In the genomic region with DNA sequence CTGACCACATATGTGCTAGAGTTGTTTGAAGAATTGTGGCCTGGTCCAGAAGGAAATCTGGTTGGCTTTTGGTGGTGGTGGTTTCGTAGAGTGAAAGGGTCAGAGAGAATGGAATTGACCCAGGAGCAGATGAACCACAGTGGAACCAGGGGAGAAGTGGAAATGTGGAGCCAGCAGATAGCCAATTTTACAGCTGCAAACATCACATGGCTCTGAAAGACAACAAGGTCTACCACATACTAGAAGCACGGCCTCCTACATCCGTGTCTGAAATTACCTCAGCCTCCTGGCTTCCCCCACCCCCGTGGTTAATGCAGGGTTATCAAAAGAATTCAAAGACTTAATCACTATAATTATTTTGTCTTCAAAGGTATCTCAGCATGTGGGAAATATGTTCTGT, we compare ENCODE assay signal across 24 mouse cellular contexts. TPM values are rescaled to one million over a fixed set of nuclear protein-coding genes. Genes with fewer than 3 reads are reported as not detected.
DNase-seq lines count a peak whose midpoint lies in the region; ATAC-seq and TF ChIP-seq lines count a peak whose summit lies in the region.
"Had no signal": no experiment of that assay in that cellular context is flagged by ENCODE, and none has a peak within 500 bp of the region (broad histone marks: within the 10 kb centered on the region; RNA-seq: fewer than 3 reads in every experiment).

No protein-coding gene starts in this region.

- no peak for DNase-seq in heart, postnatal 10 days
- DNase-seq in MEL (ENCODE audit: low read depth, low spot score), result no peak
- DNase-seq in kidney, adult 18-20 months, result no peak
- DNase-seq in frontal cortex, adult 2 months (ENCODE audit: extremely low spot score in 1 of 2, low spot score in 1 of 2), result no peak
- no peak for DNase-seq in left cerebral cortex, postnatal 10 days (ENCODE audit: extremely low spot score in 1 of 2, low spot score in 2 of 2)
- DNase-seq: cerebellum, adult 11 months; cerebellum, postnatal 14 days; gastrocnemius, adult 2 months; heart, postnatal 14 days; lung, embryonic 14.5 days had no signal

- H3K27me3 ChIP-seq in heart, embryonic 12.5 days (replicated peaks), result no peaks in the 10 kb centered on the region
- no peaks in the 10 kb centered on the region for H3K27me3 ChIP-seq in MEL (ENCODE audit: control insufficient read depth in 1 of 2, insufficient read depth in 2 of 2, low read length in 2 of 2)
- peaks cover 7% of the 10 kb centered on the region for H3K27me3 ChIP-seq in erythroblast, embryonic 14.5 days (ENCODE audit: control insufficient read depth)
- peaks cover 10% of the 10 kb centered on the region; the same call in 1 of the 2 replicates for H3K27me3 ChIP-seq in liver, embryonic 15.5 days
- H3K27me3 ChIP-seq: midbrain, embryonic 13.5 days; neural tube, embryonic 15.5 days had no signal

- no peak overlapping the region for H3K9ac ChIP-seq in heart, embryonic 12.5 days
- peak overlapping the region; percentile 54 for H3K9ac ChIP-seq in MEL (ENCODE audit: control insufficient read depth, low read depth, low read length, poor library complexity, severe bottlenecking)
- H3K9ac ChIP-seq in liver, embryonic 15.5 days, result peak overlapping the region; percentile 55
- H3K9ac ChIP-seq: lung, embryonic 14.5 days; midbrain, embryonic 13.5 days; neural tube, embryonic 15.5 days had no signal

- no peak overlapping the region for H3K4me3 ChIP-seq in heart, embryonic 12.5 days
- peak overlapping the region; percentile 60 to 86 for H3K4me3 ChIP-seq in MEL (ENCODE audit: control insufficient read depth in 1 of 2, insufficient read depth in 1 of 2, low read depth in 2 of 2, low read length in 2 of 2)
- peak overlapping the region; percentile 65 for H3K4me3 ChIP-seq in erythroblast, embryonic 14.5 days (replicated peaks)
- peak overlapping the region; percentile 53 for H3K4me3 ChIP-seq in liver, embryonic 15.5 days (replicated peaks)
- H3K4me3 ChIP-seq: gastrocnemius, adult 2 months; layer of hippocampus, adult 2 months; midbrain, embryonic 13.5 days; myocyte; neural tube, embryonic 15.5 days had no signal

- peak; percentile 40 to 43 for TF ChIP-seq EP300 in MEL (IDR thresholded peaks at IDR 0.05; ENCODE audit: low read depth in 1 of 2, low read length in 2 of 2)

- no peaks in the 10 kb centered on the region for H3K9me3 ChIP-seq in heart, embryonic 12.5 days (replicated peaks)
- H3K9me3 ChIP-seq in MEL (replicated peaks; ENCODE audit: insufficient read depth, low read length), result no peaks in the 10 kb centered on the region
- no peaks in the 10 kb centered on the region for H3K9me3 ChIP-seq in erythroblast, embryonic 14.5 days (ENCODE audit: control insufficient read depth, low read length)
- H3K9me3 ChIP-seq in liver, embryonic 15.5 days (replicated peaks), result no peaks in the 10 kb centered on the region
- H3K9me3 ChIP-seq: midbrain, embryonic 13.5 days; neural tube, embryonic 15.5 days had no signal

- 83% methylated on average over 4 of the region's 4 CpGs for WGBS in heart, embryonic 12.5 days
- WGBS in liver, embryonic 15.5 days (ENCODE audit: insufficient replicate concordance), result 35% methylated on average over 4 of the region's 4 CpGs

- no peak overlapping the region for H3K4me2 ChIP-seq in heart, embryonic 12.5 days
- H3K4me2 ChIP-seq in liver, embryonic 15.5 days, result peak overlapping the region; percentile 72
- H3K4me2 ChIP-seq: lung, embryonic 14.5 days; midbrain, embryonic 13.5 days; neural tube, embryonic 15.5 days had no signal

- TF ChIP-seq CTCF in MEL (IDR thresholded peaks at IDR 0.05 in 2 of 3, conservative IDR thresholded peaks at IDR 0.05 in 1 of 3; ENCODE audit: control insufficient read depth in 1 of 3, insufficient read depth in 1 of 3, low read depth in 2 of 3, low read length in 3 of 3, poor library complexity in 1 of 3, severe bottlenecking in 1 of 3), result no peak

- H3K27ac ChIP-seq in heart, embryonic 12.5 days (ENCODE audit: poor library complexity, severe bottlenecking), result peak overlapping the region; percentile 51; the same call in 1 of the 2 replicates
- H3K27ac ChIP-seq in MEL (ENCODE audit: control insufficient read depth, low read depth, low read length), result peak overlapping the region; percentile 83
- H3K27ac ChIP-seq in liver, embryonic 15.5 days (replicated peaks), result peak overlapping the region; percentile 96
- H3K27ac ChIP-seq: gastrocnemius, adult 2 months; layer of hippocampus, adult 2 months; macrophage; midbrain, embryonic 13.5 days; neural tube, embryonic 15.5 days had no signal

- ATAC-seq in heart, embryonic 12.5 days (ENCODE audit: insufficient number of reproducible peaks, low FRiP score), result no peak
- ATAC-seq in liver, embryonic 15.5 days (ENCODE audit: insufficient read depth), result no peak
- ATAC-seq: forebrain, embryonic 16.5 days; midbrain, embryonic 13.5 days had no signal

- no peak for TF ChIP-seq RAD21 in MEL (IDR thresholded peaks at IDR 0.05; ENCODE audit: low read depth, low read length)

- H3K36me3 ChIP-seq in heart, embryonic 12.5 days, result no peaks in the 10 kb centered on the region
- H3K36me3 ChIP-seq in MEL (ENCODE audit: control insufficient read depth in 1 of 2, insufficient read depth in 2 of 2, low read length in 2 of 2), result peaks cover 0 to 12% of the 10 kb centered on the region in 2 experiments; a peak in 2 of 4 replicates
- H3K36me3 ChIP-seq in erythroblast, embryonic 14.5 days (ENCODE audit: control insufficient read depth), result peaks cover 2% of the 10 kb centered on the region; the same call in 1 of the 2 replicates
- no peaks in the 10 kb centered on the region for H3K36me3 ChIP-seq in liver, embryonic 15.5 days (replicated peaks)
- H3K36me3 ChIP-seq: midbrain, embryonic 13.5 days; neural tube, embryonic 15.5 days had no signal

- H3K79me2 ChIP-seq in MEL (ENCODE audit: control insufficient read depth, insufficient read depth, low read length, poor library complexity), result no peaks in the 10 kb centered on the region

- no peak for TF ChIP-seq POLR2A in MEL (IDR thresholded peaks at IDR 0.05; ENCODE audit: control insufficient read depth in 1 of 2, insufficient read depth in 1 of 2, low read depth in 1 of 2, low read length in 2 of 2, poor library complexity in 1 of 2)

- H3K4me1 ChIP-seq in heart, embryonic 12.5 days (replicated peaks), result peaks cover 16% of the 10 kb centered on the region
- H3K4me1 ChIP-seq in MEL (ENCODE audit: control insufficient read depth in 1 of 2, insufficient read depth in 2 of 2, low read length in 2 of 2), result peaks cover 7 to 18% of the 10 kb centered on the region in 2 experiments
- H3K4me1 ChIP-seq in erythroblast, embryonic 14.5 days (ENCODE audit: control insufficient read depth), result peaks cover 70% of the 10 kb centered on the region
- H3K4me1 ChIP-seq in liver, embryonic 15.5 days (replicated peaks), result peaks cover 41% of the 10 kb centered on the region
- H3K4me1 ChIP-seq: midbrain, embryonic 13.5 days; neural tube, embryonic 15.5 days had no signal

- intact Hi-C loops in heart, postnatal 10 days (cut with DNase I), result no loop called here
- intact Hi-C loops in left cerebral cortex, postnatal 10 days (cut with DNase I), result loop anchor here (10.0 kb wide), 1 partner anchor 610 kb away; no protein-coding TSS in a partner anchor

TF ChIP-seq in MEL, 35 proteins besides CTCF, POLR2A, EP300 and RAD21:
- TF ChIP-seq HCFC1 (IDR thresholded peaks at IDR 0.05; ENCODE audit: low read depth, low read length), result no peak
- TF ChIP-seq ELF1 (IDR thresholded peaks at IDR 0.05; ENCODE audit: low read depth, low read length), result no peak
- no peak for TF ChIP-seq GATA1 (IDR thresholded peaks at IDR 0.05; ENCODE audit: low read depth, low read length)
- TF ChIP-seq ETS1 (IDR thresholded peaks at IDR 0.05; ENCODE audit: low read depth, low read length), result no peak
- TF ChIP-seq ZC3H11A (IDR thresholded peaks at IDR 0.05; ENCODE audit: low read depth, low read length), result no peak
- peak; percentile 50; the same call in 1 of the 2 replicates for TF ChIP-seq MAX (IDR thresholded peaks at IDR 0.05; ENCODE audit: low read length)
- TF ChIP-seq MYB (IDR thresholded peaks at IDR 0.05; ENCODE audit: low read depth, low read length), result no peak
- TF ChIP-seq MEF2A (IDR thresholded peaks at IDR 0.05; ENCODE audit: extremely low read depth, insufficient replicate concordance, low read depth, low read length, poor library complexity, severe bottlenecking), result no peak
- 0 out of 2 replicates have a peak, but pooled peaks have one; percentile 23 for TF ChIP-seq USF1 (IDR thresholded peaks at IDR 0.05; ENCODE audit: low read depth, low read length)
- TF ChIP-seq MXI1 (IDR thresholded peaks at IDR 0.05; ENCODE audit: low read depth, low read length), result peak; percentile 26; the same call in 1 of the 2 replicates
- TF ChIP-seq TAL1 (IDR thresholded peaks at IDR 0.05; ENCODE audit: low read length), result peak; percentile 55; the same call in 1 of the 2 replicates
- TF ChIP-seq ZKSCAN1 (IDR thresholded peaks at IDR 0.05; ENCODE audit: low read depth, low read length), result no peak
- peak; percentile 53; the same call in 1 of the 2 replicates for TF ChIP-seq TCF12 (IDR thresholded peaks at IDR 0.05; ENCODE audit: low read depth, low read length)

RNA-seq across cellular contexts. Expression of a gene that starts 18.8 kb away (rescaled TPM):
- not detected in 2 replicates for polyA plus RNA-seq in heart, embryonic 12.5 days (2016; fragmentation: Nextera tagmentation; extraction: Ambion mirVana)
- total RNA-seq in heart, postnatal 10 days (2021), result not detected
- not detected in 2 replicates for total RNA-seq in MEL (2012; rRNA removed)
- polyA plus RNA-seq in MEL (2012; ENCODE audit: insufficient read depth in 1 of 2, insufficient read length in 2 of 2, low read depth in 1 of 2, low replicate concordance in 2 of 2, missing spikeins in 1 of 2), result not detected
- not detected in 2 replicates for polyA plus RNA-seq in erythroblast, embryonic 14.5 days (2012)
- polyA plus RNA-seq in liver, embryonic 15.5 days (2015; fragmentation: Nextera tagmentation; extraction: Ambion mirVana), result 0.03 and 0.07 TPM in 2 replicates
- 0.04 TPM in 1 of 2 replicates, not detected in the other for polyA plus RNA-seq in frontal cortex, adult 2 months (2012; rRNA removed)
- not detected for total RNA-seq in left cerebral cortex, postnatal 10 days (2021)
- total RNA-seq: gastrocnemius, adult 2 months; granulocyte monocyte progenitor cell, adult 5-6 weeks; heart, postnatal 14 days; layer of hippocampus, adult 2 months had no signal
- polyA plus RNA-seq: C2C12; forebrain, embryonic 16.5 days; kidney, embryonic 16.5 days; limb, embryonic 11.5 days; lung, embryonic 14.5 days; macrophage; midbrain, embryonic 13.5 days; myocyte; neural tube, embryonic 15.5 days; stomach, embryonic 16.5 days had no signal

RNA-seq across cellular contexts. Expression of a gene that starts 27.8 kb away (rescaled TPM):
- polyA plus RNA-seq in heart, embryonic 12.5 days (2016; fragmentation: Nextera tagmentation; extraction: Ambion mirVana), result 76.7 and 78.7 TPM in 2 replicates
- 10 to 100 TPM; 45.6 to 49.9 TPM for total RNA-seq in heart, postnatal 10 days (2021)
- total RNA-seq in MEL (2012; rRNA removed), result 32.8 and 35.6 TPM in 2 replicates
- 100 to 1,000 TPM in 1 of 2 experiments, 10 to 100 TPM in 1; 75.4 to 171 TPM for polyA plus RNA-seq in MEL (2012; ENCODE audit: insufficient read depth in 1 of 2, insufficient read length in 2 of 2, low read depth in 1 of 2, low replicate concordance in 2 of 2, missing spikeins in 1 of 2)
- 9.4 and 10.1 TPM in 2 replicates for polyA plus RNA-seq in erythroblast, embryonic 14.5 days (2012)
- polyA plus RNA-seq in liver, embryonic 15.5 days (2015; fragmentation: Nextera tagmentation; extraction: Ambion mirVana), result 34.4 and 50.2 TPM in 2 replicates
- polyA plus RNA-seq in frontal cortex, adult 2 months (2012; rRNA removed), result 102 and 113 TPM in 2 replicates
- total RNA-seq in left cerebral cortex, postnatal 10 days (2021), result 10 to 100 TPM; 90.2 to 93.8 TPM
